Mouse (Mus musculus) cerebral cortex, adult 2 months (tissue): ENCODE data around the gene Ctnnbip1.

Source experiments
- WGBS: fragments of 180-500 bp; shearing (Covaris S2); methylation state at CpG from one replicate; pipeline ENCODE4 v1.1.7; 2018; 5-methylcytosine and 5-hydroxymethylcytosine counted together

Ctnnbip1 gene

DNA sequence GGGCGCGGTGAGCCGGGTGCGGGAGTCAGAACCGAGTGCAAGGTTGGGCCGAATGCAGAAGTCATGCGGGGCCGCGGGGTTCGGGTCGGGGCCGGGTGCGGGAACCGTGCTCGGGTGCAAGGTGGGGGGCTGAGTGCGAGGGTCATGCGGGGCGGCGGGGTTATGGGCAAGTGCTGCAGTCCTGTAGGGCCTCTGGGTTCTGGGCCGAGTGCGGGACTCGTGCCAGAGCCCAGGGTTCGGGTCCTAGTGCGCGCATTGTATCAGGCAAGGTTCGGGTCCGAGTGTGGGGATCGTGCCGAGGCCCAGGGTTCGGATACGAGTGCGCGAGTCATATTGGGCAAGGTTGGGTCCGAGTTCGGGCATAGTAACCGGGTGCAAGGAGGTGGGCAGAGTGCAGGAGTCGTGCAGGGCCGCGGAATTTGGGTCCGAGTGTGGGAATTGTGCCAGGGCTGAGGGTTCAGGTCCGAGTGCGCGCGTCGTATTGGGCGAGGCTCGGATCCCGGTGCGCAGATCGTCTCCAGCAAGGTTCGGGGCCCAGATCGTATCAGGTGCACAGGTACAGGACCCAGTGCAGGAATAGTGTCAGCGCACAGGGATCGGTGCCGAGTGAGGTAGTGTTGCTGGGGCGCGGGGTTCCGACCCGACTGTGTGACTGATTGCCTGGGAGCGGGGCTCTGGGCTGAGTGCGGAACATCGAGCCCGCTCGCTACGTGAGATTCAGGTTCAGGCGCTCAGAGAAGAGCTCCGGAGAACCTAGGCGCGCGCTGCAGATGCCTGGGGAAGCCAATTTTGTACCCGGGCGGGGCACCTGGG lies 69.0 kb downstream of the Ctnnbip1 start:
- WGBS = under 1% methylated on average over 72 of the region's 72 CpGs

DNA sequence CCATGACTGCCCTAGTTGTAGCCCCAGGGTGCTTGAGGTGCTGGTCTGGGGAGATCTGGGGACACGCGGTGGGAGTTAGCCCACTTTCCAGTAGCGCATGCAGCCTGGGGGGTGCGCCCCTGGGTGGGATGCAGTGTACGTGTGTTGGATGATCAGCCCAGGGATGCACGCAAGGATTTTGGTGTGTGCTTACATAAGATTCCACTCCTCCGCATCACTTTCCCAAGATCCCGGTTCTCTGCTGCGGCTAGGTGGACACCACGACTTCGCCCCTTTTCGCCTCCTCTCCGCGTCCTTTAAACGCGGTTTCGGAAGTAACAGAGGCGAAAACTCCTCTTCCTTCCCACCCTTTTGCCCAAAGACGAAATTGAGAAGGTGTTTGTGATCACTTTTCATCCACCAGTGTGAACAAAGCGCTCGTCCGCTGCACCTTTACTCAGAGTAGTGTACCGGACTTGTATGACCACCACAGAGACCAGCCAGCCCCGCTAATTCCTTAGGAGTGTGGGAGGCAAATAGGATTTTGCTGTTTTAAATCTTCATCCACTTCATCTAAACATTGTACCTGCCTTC lies 69.6 kb downstream of the Ctnnbip1 start:
- 10% methylated on average over 24 of the region's 24 CpGs for WGBS

DNA sequence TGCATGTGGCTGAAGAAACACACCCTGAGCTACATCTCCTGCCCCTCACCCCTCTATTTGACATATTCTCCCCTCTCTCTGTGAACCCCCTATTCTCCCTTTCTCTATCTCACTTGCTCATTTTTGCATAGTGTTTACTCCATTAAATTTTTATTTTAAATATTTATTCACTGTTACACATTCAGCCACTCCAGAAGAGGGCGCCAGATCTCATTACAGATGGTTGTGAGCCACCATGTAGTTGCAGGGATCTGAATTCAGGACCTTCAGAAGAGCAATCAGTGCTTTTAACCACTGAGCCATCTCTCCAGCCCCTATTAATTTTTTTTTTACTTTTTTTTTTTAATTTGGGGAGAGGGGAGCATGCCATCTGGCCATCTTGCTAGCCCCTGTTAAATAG lies 72.2 kb downstream of the Ctnnbip1 start:
- WGBS = 94% methylated on average over 1 of the region's 1 CpGs

DNA sequence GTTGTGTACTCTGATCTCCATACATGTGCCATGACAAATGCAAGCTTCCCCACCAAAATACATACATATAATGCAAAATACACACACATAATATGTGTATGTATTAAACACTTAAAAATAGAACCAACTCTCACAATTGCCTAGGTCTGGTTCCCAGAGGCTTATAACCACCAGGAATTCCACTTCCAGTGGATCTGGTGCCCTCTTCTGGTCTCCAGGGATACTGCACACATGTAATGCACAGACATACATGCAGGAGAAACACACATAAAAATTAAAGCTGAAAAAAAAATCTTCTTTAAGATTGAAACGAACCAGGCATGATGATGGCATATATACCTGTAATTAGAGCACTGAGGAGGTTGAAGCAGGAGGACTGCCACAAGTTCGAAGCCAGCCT lies 73.5 kb downstream of the Ctnnbip1 start:
- WGBS = 88% methylated on average over 2 of the region's 2 CpGs

DNA sequence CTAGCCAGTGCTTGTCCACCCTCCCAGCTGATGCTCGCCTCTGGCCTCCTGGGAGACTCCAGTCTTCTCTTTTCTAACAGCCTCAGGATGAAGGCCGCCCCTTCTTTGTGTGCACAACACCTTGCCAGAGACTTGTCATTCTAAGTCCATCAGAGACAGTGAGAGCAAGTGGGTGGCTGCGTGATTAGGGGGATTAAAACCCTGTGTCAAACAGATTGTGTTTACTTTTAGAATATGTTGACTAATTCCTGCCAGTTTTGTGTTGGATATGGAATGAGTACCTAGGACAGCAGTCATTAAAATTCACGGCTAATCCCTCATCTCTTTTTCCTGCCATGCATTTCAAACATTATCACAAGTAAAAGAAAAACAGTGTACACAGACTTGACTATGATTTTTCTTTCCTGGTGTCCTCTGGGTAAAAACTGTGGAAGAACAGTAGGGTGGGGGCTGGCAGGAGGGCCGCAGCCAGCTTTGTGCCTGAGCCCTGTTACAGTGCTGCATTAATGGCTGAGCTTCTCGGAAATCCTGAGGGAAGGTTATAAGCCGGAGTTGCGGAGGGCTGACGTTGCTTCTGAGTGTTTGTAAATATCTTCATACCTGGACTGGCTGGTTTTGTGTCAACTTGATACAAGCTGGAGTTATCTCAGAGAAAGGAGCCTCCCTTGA lies 77.0 kb downstream of the Ctnnbip1 start:
- WGBS = 54% methylated on average over 9 of the region's 9 CpGs

DNA sequence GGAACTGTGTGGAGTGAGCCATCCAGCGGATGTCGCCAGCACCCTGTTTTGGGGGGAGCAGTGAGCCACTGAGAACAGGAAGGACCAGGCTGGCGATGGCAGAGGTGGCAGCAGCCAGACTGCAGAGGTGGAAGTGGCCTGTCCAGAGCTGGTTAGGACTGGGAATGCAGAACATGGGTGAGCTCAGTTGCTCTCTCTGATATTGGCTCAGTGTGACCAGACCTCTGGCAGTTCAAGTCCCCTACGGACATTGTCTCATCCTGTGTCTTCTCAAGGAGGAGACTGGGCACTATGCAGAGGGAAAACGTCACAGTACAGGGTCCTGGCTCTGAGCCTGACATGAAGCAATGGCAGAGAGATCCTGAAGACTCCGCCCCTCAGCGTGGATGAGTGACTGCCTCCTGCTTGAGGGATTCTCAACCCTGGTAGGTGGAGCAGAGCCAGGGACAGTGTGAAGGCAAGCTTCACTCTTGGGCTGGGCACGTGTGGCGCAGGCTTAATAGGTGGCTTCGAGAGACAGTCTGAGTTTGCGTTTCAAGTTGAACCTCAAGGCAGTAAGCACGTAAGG lies 79.7 kb downstream of the Ctnnbip1 start:
- WGBS = 55% methylated on average over 12 of the region's 12 CpGs

DNA sequence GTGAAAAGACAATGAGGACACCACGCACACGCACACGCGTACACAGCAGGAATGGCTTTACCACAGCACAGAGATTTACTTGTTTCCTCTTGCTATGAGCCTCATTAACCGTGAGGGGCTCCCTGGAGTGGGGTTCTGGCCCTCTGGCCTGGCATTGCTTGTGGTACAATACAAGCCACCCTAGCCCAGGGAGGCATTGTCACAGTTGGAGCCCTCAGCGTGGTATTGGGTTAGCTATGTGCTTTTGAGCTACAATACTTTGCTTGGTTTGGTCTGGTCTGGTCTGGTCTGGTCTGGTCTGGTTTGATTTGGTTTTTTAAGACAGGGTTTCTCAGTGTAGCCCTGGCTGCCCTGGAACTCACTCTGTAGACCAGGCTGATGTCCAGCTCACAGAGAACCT lies 81.5 kb downstream of the Ctnnbip1 start:
- 86% methylated on average over 6 of the region's 6 CpGs for WGBS

DNA sequence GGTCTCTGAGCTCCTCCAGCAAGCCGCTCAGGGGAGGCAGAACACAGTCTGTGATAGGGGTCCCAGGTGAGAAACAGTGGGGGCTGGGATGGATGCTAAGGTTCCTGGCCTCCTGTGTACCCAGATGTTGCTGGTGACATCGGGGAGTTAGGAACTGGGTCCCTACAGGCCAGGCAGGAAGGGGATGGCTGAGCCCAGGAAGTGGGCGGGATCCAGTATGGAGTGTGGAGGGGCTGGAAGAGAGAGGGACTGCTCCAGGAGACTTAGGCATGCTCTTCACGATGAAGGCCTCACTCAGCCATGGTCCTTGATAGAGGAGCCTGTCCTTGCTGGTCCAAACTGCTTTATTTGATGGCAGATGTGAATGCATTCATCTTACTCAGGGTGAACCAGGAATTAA lies 82.1 kb downstream of the Ctnnbip1 start:
- WGBS = 69% methylated on average over 4 of the region's 4 CpGs

DNA sequence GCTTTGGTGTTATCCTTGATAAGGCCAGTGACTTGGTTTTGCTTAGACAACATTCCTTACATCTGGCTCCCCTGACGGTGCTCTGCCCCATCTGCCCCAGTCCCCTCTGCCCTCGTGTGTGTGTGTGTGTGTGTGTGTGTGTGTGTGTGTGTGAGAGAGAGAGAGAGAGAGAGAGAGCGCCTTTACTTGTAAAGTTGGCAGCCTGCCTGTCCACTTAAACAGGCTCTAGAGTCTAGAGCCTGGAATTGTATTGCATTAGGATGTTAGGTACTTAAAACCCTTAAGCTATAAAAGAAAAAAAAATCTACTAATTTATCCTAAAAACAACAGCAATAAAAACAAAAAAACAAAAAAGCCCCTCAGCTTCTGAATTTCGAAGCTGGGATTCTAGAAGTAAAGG lies 83.4 kb downstream of the Ctnnbip1 start:
- WGBS = 23% methylated on average over 4 of the region's 4 CpGs

DNA sequence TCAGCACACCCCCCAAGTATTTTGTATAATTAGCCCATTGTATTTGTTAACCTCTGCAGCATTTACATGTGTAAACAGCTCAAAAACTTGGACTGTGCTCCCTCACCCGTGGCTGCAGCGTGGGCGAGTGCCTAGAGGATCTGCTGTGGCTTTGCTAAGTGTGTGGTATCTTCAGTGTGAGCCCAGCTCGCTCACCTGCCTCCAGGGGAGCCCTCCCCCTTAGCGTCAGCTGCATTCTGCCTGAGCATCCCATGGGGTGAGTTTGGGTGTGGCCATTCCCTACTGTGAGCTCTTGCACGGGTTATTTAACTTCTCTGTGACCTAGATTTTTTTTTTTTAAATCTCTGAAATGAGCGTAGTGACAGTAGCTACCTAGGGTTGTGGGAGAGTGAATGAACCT lies 84.2 kb downstream of the Ctnnbip1 start:
- 31% methylated on average over 7 of the region's 7 CpGs for WGBS

DNA sequence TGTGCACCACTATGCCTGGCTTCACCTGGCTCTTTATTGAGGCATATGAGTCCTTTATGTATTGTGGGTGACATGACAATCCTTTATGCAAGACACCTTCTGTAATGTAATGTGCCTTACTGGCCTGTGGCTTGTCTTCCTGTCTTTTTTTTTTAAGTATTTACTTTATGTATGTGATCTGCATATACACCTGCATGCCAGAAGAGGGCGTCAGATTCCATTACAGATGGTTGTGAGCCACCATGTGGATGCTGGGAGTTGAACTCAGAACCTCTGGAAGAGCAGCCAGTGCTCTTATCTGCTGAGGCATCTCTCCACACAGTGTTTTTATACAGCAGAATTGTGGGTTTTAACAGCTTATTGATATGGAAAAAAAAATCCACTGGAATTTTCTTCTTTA lies 85.8 kb downstream of the Ctnnbip1 start:
- WGBS = 66% methylated on average over 1 of the region's 1 CpGs

DNA sequence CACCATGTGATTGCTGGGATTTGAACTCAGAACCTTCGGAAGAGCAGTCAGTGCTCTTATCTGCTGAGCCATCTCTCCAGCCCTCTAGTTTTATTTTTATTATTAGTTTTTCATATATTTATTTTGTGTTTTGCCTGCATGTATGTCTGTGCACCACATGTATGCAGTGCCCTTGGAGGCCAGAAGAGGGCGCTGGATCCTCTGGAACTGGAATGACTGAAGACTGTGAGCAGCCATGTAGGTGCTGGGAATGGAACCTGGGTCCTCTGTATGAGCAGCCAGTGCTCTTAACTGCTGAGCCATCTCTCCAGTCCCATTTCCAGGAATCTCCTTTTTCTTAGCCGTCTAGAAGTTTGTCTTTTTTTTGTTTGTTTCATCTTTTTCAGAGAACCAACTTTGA lies 86.5 kb downstream of the Ctnnbip1 start:
- 72% methylated on average over 3 of the region's 3 CpGs for WGBS

DNA sequence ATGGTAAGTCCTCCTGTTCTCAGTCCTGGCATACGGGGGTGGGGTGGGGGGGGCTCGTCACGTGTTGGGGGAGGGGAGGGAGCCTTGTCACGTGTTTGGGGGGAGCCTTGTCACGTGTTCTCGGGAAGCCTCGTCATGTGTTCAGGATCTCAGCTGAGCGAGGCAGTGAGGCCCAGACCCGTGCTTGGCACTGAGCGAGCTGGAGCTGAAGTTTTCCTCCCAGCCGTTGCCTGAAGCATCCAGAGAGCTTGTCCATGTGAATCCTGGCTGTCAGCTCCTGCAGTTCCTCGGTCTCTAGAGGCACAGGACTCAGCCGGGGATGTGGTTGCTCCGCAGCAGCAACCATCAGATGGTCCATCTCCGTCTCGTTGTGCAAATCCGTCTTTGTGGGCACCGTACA lies 88.0 kb downstream of the Ctnnbip1 start:
- WGBS = 50% methylated on average over 18 of the region's 18 CpGs

DNA sequence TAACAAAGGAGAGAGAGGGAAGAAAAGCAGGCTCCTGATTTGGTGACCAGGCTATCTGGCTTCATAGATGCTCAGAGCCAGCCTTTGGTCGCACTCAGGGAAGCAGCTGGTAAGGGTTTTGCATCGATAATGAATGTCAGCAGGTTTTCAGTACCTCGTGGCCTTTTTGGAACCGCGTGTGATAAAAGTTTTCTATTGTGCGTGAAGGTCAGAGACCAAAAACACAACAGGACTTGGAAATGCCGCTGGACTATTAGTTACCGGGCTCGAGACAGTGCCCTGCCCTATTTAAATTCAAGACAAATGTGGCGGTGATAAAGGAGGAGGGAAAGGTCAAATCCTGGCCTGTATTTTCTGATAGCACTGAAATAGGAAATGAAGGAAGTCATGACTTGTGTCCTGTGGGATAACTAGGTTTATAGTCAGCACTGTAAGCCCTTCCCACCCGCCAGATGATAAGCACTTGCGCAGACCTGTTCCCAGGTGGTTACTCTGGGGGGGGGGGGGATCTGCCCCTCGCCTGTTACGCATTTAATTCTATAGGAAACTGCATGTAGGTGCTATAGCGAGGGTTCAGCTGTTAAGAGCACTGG lies 88.8 kb downstream of the Ctnnbip1 start:
- WGBS = 74% methylated on average over 15 of the region's 15 CpGs

DNA sequence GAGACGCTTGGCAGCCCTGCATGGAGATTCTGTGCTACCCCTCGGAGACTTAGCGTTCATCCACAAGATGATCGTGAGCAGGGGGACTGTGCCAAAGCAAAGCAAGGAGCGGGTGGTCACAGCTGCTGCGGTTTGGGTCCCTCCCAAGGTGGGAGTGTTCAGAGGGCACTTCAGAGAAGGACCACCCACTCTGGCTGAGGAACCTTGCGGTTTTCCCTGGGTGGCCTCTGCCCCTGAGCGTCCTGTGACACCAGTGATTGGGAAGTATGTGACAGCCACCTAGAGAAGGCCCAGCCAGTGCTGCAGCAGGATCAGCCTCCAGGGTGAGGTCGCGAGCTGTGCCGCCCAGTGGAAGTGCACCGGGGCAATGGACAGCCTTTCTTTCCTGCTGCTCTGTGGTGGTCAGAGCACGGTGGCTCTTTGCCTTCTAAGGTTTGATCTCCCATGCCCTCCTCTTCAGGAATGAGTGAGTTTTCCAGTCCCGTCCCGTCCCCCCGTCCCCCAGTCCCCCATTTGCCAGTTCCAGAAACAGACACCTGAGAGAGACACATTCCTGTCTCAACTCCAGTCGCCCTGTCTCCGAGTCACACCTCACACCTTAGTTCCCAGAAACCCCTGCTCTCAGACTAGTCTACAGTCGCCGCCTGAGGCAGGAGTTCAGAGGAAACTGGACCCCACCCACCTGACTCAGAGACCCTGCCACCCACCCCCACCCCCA lies 89.7 kb downstream of the Ctnnbip1 start:
- 53% methylated on average over 20 of the region's 20 CpGs for WGBS

DNA sequence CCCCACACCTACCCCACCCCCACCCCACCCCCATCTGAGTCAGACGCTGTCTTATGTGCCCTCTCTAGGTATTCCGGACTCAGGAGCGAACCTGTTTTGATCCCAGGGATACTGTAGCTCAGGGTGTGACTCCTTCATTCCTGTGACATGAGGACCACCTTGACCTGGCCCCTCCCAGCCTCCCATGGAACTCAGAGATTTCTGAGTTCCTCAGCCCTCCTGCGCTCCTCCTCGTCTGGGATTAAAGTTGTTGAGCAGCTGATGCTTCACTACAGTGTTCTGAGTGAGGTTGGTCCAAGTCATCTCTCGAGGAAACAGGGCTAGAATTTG lies 90.2 kb downstream of the Ctnnbip1 start:
- 73% methylated on average over 6 of the region's 6 CpGs for WGBS

DNA sequence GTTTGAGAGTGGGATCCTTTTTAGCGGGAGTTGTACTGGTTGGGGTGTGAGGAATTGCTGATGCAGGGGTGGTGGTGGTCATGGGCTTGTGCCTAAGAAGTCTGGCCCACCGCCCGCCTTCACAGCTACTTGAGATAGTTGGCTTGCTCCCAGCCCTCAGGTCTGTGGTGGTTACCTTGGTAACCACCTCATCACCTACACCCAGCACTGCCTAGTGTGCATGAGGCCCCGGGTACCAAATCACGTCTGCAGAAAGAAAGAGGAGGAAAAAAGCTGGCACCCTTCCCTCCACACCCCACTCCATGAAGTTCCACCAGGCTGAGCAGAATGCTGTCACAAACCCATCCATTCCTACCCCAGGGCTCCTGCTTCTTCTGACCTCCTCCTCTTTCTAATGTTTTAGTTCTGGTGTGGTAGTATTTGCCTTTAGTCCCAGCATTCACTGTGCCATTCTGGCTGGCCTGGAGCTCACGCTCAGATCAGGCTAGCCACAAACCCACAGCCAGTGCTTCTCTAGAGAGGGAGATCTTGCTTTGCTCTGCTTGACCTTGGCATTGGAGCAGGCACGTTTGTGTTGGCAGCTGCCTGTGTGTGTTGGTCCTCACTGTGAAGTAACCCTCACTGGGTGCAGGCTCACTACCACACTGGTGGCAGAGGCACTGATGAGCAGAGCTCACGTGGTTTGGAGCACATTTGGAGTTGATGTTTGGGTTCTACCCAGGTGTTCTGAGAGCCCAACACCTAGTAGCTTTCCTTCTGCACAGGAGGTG lies 91.4 kb downstream of the Ctnnbip1 start:
- 35% methylated on average over 8 of the region's 8 CpGs for WGBS

DNA sequence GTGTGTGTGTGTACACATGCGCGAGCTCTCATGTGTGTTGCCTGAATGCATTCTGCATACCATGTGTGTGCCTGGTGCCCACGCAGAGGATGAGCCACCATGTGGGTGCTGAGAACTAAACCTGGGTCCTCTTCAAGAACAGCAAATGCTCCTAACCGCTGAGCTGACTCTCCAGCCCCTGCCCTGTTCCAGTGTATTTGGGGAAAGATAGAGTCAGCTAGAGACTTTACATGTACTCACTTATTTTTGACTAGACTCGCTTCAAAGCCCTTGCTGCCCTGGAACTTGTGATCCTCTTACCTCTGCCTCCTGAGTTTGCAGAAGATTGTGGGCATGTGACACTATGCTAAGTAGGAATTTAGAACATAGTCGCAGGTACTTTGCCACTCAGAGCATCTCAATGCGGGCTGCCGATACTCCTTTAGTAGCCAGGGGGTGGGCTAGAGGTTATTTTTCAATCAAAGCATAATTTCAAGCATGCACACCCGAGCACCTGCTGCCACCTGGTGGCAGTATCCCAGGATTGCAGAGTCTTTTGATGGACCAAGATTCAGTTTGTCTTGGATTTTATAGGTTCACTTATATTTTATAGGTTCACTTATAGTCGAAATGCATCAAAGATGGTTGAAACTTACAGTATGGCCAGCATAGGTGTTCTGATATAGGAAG lies 93.5 kb downstream of the Ctnnbip1 start:
- 42% methylated on average over 10 of the region's 10 CpGs for WGBS

DNA sequence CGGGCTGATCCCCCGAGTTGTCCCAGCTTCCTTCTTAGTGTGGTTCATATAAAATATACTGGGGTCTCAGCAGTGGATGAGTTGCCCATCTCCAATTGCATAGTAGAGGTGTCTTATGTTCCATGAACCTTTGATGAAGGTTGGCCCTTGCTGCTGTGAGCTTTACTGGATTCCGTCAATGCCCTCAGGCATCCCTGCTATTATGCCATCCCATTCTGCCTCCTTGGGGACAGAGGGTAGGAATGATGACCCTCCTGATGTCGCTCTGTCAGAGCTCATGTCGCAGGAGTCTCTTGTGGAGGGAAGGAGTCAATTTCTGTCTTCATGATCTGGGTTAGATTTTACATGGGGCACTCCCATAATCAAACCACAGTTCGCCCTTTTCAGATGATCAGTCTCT lies 95.5 kb downstream of the Ctnnbip1 start:
- WGBS = 76% methylated on average over 6 of the region's 6 CpGs

DNA sequence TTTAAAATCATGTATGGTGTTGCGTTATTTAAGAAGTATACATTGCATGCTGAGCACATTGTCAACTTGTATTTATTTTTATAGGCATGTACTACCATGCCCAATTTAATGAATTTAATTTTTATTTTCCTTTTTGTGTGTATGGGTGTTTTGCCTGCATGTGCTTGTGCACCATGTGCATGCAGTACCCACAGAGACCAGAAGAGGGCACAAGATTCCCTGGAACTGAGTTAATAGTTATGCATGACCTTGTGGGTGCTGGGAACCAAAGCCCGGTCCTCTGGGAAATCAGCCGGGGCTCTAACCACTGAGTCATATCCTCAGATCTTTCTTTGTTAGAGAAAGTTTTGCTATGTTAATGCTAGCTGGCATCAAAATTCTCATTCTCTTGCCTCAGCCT lies 96.8 kb downstream of the Ctnnbip1 start:
- WGBS = 97% methylated on average over 3 of the region's 3 CpGs
